In the genomic region with DNA sequence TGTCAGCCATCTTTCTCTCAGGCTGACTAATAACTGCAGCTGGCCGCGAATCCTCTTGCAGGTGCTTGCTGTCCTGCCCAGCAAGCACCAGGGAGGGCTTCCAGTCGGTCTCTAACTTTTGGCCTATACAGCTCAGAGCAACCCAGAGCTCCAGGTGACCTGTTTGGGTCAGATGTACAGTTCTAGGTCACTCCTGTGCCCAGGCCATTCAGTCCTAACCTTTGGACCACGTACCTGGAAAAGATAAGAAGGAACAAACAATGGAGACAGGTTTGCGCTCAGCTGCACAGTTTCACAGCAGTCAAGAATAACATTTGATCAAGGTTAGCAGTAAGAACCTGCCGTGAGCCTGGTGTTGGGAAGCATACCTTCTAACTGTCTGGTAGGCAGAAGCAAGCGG, we compare ENCODE assay signal across 32 mouse cellular contexts. TPM values are rescaled to one million over a fixed set of nuclear protein-coding genes. Genes with fewer than 3 reads are reported as not detected.
DNase-seq lines count a peak whose midpoint lies in the region; ATAC-seq and TF ChIP-seq lines count a peak whose summit lies in the region.
"Had no signal": no experiment of that assay in that cellular context is flagged by ENCODE, and none has a peak within 500 bp of the region (broad histone marks: within the 10 kb centered on the region; RNA-seq: fewer than 3 reads in every experiment).

No protein-coding gene starts in this region.

- peaks cover 39% of the 10 kb centered on the region for H3K4me1 ChIP-seq in liver, adult 2 months (ENCODE audit: control insufficient read depth, insufficient read depth, low read length)
- H3K4me1 ChIP-seq in liver, embryonic 13.5 days (replicated peaks), result peaks cover 14% of the 10 kb centered on the region
- peaks cover 14% of the 10 kb centered on the region for H3K4me1 ChIP-seq in small intestine, adult 2 months (ENCODE audit: control insufficient read depth, insufficient read depth, insufficient read length, low read length)

- 22% methylated on average over 7 of the region's 7 CpGs for WGBS in liver, adult 2 months
- 60% methylated on average over 7 of the region's 7 CpGs for WGBS in liver, embryonic 13.5 days (ENCODE audit: insufficient replicate concordance)
- WGBS in small intestine, adult 2 months, result 25% methylated on average over 7 of the region's 7 CpGs

- intact Hi-C loops in left cerebral cortex, postnatal 25 days (cut with DNase I), result no loop called here

- H3K4me3 ChIP-seq in liver, adult 2 months (ENCODE audit: insufficient read depth, low read depth, low read length), result 0 out of 2 replicates have a peak overlapping the region, but pooled peaks have one; percentile 16
- H3K4me3 ChIP-seq in liver, embryonic 13.5 days (replicated peaks), result no peak overlapping the region
- H3K4me3 ChIP-seq in small intestine, adult 2 months (ENCODE audit: low read depth, low read length), result no peak overlapping the region
- H3K4me3 ChIP-seq: embryonic facial prominence, embryonic 13.5 days; forebrain, embryonic 10.5 days; forebrain, embryonic 15.5 days; gastrocnemius, adult 2 months; kidney, embryonic 15.5 days; layer of hippocampus, adult 2 months; limb, embryonic 15.5 days; megakaryocyte, embryonic 14.5 days; midbrain, embryonic 12.5 days; myocyte; neural tube, embryonic 12.5 days had no signal

- no peak for TF ChIP-seq POLR2A in liver, adult 2 months (IDR thresholded peaks at IDR 0.05; ENCODE audit: extremely low read depth, insufficient read depth, low read length)
- TF ChIP-seq POLR2A in small intestine, adult 2 months (IDR thresholded peaks at IDR 0.05; ENCODE audit: low read depth, low read length), result no peak

- H3K79me2 ChIP-seq in liver, adult 2 months (ENCODE audit: control insufficient read depth, insufficient read depth, low read length), result peaks cover 17% of the 10 kb centered on the region; the same call in 1 of the 2 replicates

- no peaks in the 10 kb centered on the region for H3K27me3 ChIP-seq in liver, adult 2 months (ENCODE audit: control insufficient read depth, insufficient read depth, low read length)
- H3K27me3 ChIP-seq in liver, embryonic 13.5 days, result peaks cover 34% of the 10 kb centered on the region
- H3K27me3 ChIP-seq in small intestine, adult 2 months (ENCODE audit: control insufficient read depth, insufficient read depth, low read length), result no peaks in the 10 kb centered on the region

- H3K4me2 ChIP-seq in liver, embryonic 13.5 days, result no peak overlapping the region
- H3K4me2 ChIP-seq: embryonic facial prominence, embryonic 13.5 days; forebrain, embryonic 15.5 days; kidney, embryonic 15.5 days; limb, embryonic 15.5 days; midbrain, embryonic 12.5 days; neural tube, embryonic 12.5 days had no signal

- H3K9me3 ChIP-seq in liver, embryonic 13.5 days (replicated peaks), result no peaks in the 10 kb centered on the region
- H3K9me3 ChIP-seq: embryonic facial prominence, embryonic 13.5 days; forebrain, embryonic 10.5 days; forebrain, embryonic 15.5 days; kidney, embryonic 15.5 days; limb, embryonic 15.5 days; megakaryocyte, embryonic 14.5 days; midbrain, embryonic 12.5 days; neural tube, embryonic 12.5 days had no signal

- peaks cover 42% of the 10 kb centered on the region; the same call in 1 of the 2 replicates for H3K36me3 ChIP-seq in liver, adult 2 months (ENCODE audit: control insufficient read depth, insufficient read depth, low read length)
- no peaks in the 10 kb centered on the region for H3K36me3 ChIP-seq in liver, embryonic 13.5 days
- H3K36me3 ChIP-seq in small intestine, adult 2 months (ENCODE audit: control insufficient read depth, insufficient read depth, low read length), result peaks cover 17% of the 10 kb centered on the region
- H3K36me3 ChIP-seq: embryonic facial prominence, embryonic 13.5 days; forebrain, embryonic 10.5 days; forebrain, embryonic 15.5 days; kidney, embryonic 15.5 days; limb, embryonic 15.5 days; midbrain, embryonic 12.5 days; neural tube, embryonic 12.5 days had no signal

- peak; percentile 61 for ATAC-seq in liver, embryonic 13.5 days (ENCODE audit: low read depth)
- ATAC-seq: forebrain, embryonic 15.5 days; hindbrain, embryonic 16.5 days; lung, postnatal 0 days had no signal

- TF ChIP-seq CTCF in liver, adult 2 months (IDR thresholded peaks at IDR 0.05; ENCODE audit: low read depth, low read length), result no peak
- no peak for TF ChIP-seq CTCF in small intestine, adult 2 months (IDR thresholded peaks at IDR 0.05; ENCODE audit: extremely low read depth, insufficient read length, insufficient replicate concordance, low read depth, low read length)

- peak overlapping the region; percentile 45 for H3K9ac ChIP-seq in liver, adult 2 months (ENCODE audit: low read depth, low read length)
- H3K9ac ChIP-seq in liver, embryonic 13.5 days, result no peak overlapping the region
- H3K9ac ChIP-seq: embryonic facial prominence, embryonic 13.5 days; forebrain, embryonic 15.5 days; kidney, embryonic 15.5 days; limb, embryonic 15.5 days; midbrain, embryonic 12.5 days; neural tube, embryonic 12.5 days had no signal

- peak overlapping the region; percentile 79 for H3K27ac ChIP-seq in liver, adult 2 months (replicated peaks; ENCODE audit: insufficient read depth, low read depth, low read length)
- no peak overlapping the region for H3K27ac ChIP-seq in liver, embryonic 13.5 days
- peak overlapping the region; percentile 74 for H3K27ac ChIP-seq in small intestine, adult 2 months (ENCODE audit: insufficient read depth, low read depth, low read length)
- H3K27ac ChIP-seq: embryonic facial prominence, embryonic 13.5 days; forebrain, embryonic 10.5 days; forebrain, embryonic 15.5 days; gastrocnemius, adult 2 months; kidney, embryonic 15.5 days; layer of hippocampus, adult 2 months; limb, embryonic 15.5 days; midbrain, embryonic 12.5 days; neural tube, embryonic 12.5 days had no signal

- DNase-seq in liver, adult 2 months (ENCODE audit: extremely low read depth, low read depth, low spot score), result peak; percentile 97
- no peak for DNase-seq in liver
- DNase-seq in liver, embryonic 13.5 days, result no peak
- DNase-seq in cerebellum, postnatal 14 days, result no peak
- no peak for DNase-seq in ovary, postnatal 10 days (ENCODE audit: low spot score)
- DNase-seq in left cerebral cortex, postnatal 25 days (ENCODE audit: low spot score in 2 of 2), result no peak
- DNase-seq: adrenal gland, postnatal 25 days; cerebellum, adult 11-12 months; cerebellum, adult 9-11 months; gastrocnemius, adult 2 months; gastrocnemius, postnatal 36 days; heart, postnatal 14 days; kidney, postnatal 36 days; left cerebral cortex, postnatal 4 days; lung, postnatal 4 days; right cerebral cortex, postnatal 4 days; thymus, adult 2 months; thymus, postnatal 36 days had no signal

RNA-seq across cellular contexts. Expression of a gene that starts 5.1 kb away (rescaled TPM):
- total RNA-seq in liver, adult 2 months (2014; rRNA removed), result 32.1 and 33.4 TPM in 2 replicates
- polyA plus RNA-seq in liver, adult 2 months (2012; rRNA removed), result 23.6 and 27.3 TPM in 2 replicates
- polyA plus RNA-seq in liver, embryonic 13.5 days (2015; fragmentation: Nextera tagmentation; extraction: Ambion mirVana), result 3.7 and 4.0 TPM in 2 replicates
- 17.3 and 23.2 TPM in 2 replicates for polyA plus RNA-seq in small intestine, adult 2 months (2012; rRNA removed)
- 1 to 10 TPM; 6.9 to 7.8 TPM for total RNA-seq in left cerebral cortex, postnatal 25 days (2021)
- total RNA-seq: common myeloid progenitor, adult 5-6 weeks had no signal

RNA-seq across cellular contexts. Expression of a gene that starts 17.0 kb away (rescaled TPM):
- total RNA-seq in liver, adult 2 months (2014; rRNA removed), result 20.5 and 21.6 TPM in 2 replicates
- polyA plus RNA-seq in liver, adult 2 months (2012; rRNA removed), result 5.0 and 5.3 TPM in 2 replicates
- 17.7 and 20.5 TPM in 2 replicates for polyA plus RNA-seq in liver, embryonic 13.5 days (2015; fragmentation: Nextera tagmentation; extraction: Ambion mirVana)
- polyA plus RNA-seq in small intestine, adult 2 months (2012; rRNA removed), result 0.60 and 1.1 TPM in 2 replicates
- total RNA-seq in left cerebral cortex, postnatal 25 days (2021), result 10 to 100 TPM in 1 of 2 experiments, 1 to 10 TPM in 1; 9.4 to 10.0 TPM

RNA-seq across cellular contexts. Expression of a gene that starts 24.6 kb away (rescaled TPM):
- total RNA-seq in liver, adult 2 months (2014; rRNA removed), result 6.1 and 6.6 TPM in 2 replicates
- polyA plus RNA-seq in liver, adult 2 months (2012; rRNA removed), result 9.4 and 11.0 TPM in 2 replicates
- polyA plus RNA-seq in liver, embryonic 13.5 days (2015; fragmentation: Nextera tagmentation; extraction: Ambion mirVana), result 4.3 and 5.3 TPM in 2 replicates
- 4.3 and 5.9 TPM in 2 replicates for polyA plus RNA-seq in small intestine, adult 2 months (2012; rRNA removed)
- total RNA-seq in left cerebral cortex, postnatal 25 days (2021), result 1 to 10 TPM; 3.4 to 4.1 TPM

RNA-seq across cellular contexts. Expression of a gene that starts 49.8 kb away (rescaled TPM):
- total RNA-seq in liver, adult 2 months (2014; rRNA removed), result 32.1 and 37.1 TPM in 2 replicates
- 8.4 and 8.9 TPM in 2 replicates for polyA plus RNA-seq in liver, adult 2 months (2012; rRNA removed)
- 23.9 and 29.9 TPM in 2 replicates for polyA plus RNA-seq in liver, embryonic 13.5 days (2015; fragmentation: Nextera tagmentation; extraction: Ambion mirVana)
- 1.8 and 3.0 TPM in 2 replicates for polyA plus RNA-seq in small intestine, adult 2 months (2012; rRNA removed)
- total RNA-seq in left cerebral cortex, postnatal 25 days (2021), result 10 to 100 TPM; 72.9 to 76.9 TPM
